In the genomic region with DNA sequence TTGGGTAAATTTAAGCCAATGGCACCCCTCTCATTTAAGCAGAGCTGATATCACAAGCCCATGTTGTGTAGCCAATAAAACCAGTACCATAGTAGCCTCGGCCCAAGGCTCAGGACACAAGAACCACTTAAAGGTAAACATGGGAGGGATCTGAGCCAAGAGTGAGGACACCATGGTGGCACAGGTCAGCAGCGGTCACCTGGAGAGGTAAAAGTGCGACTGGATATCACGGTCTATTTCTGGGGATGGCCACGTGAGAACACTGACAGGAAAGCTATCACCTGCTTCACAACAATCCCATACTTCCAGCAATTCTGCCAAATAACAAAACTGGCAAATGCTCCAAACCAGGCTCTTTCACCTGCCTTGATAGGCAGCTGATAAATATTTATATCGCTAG, we compare ENCODE assay signal across 24 mouse cellular contexts.
"Had no signal": no experiment of that assay in that cellular context is flagged by ENCODE, and none has a peak within 500 bp of the region (broad histone marks: within the 10 kb centered on the region; RNA-seq: fewer than 3 reads in every experiment).

No protein-coding gene starts in this region.

- ATAC-seq: hindbrain, postnatal 0 days; intestine, embryonic 16.5 days had no signal

- H3K4me1 ChIP-seq: hindbrain, embryonic 15.5 days; kidney, embryonic 15.5 days; limb, embryonic 15.5 days had no signal

- H3K27ac ChIP-seq: hindbrain, embryonic 13.5 days; hindbrain, embryonic 15.5 days; kidney, embryonic 15.5 days; kidney, postnatal 0 days; limb, embryonic 13.5 days; limb, embryonic 15.5 days; liver, embryonic 13.5 days; liver, embryonic 15.5 days had no signal

- DNase-seq: gastrocnemius, postnatal 10 days; gastrocnemius, postnatal 25 days; heart, postnatal 10 days; heart, postnatal 36 days; kidney, adult 11 months; kidney, adult 2 months; kidney, adult 9 months; kidney, postnatal 14 days; kidney, postnatal 36 days; layer of hippocampus, adult 9-11 months; layer of hippocampus, postnatal 36 days; left cerebral cortex, postnatal 4 days; liver, embryonic 13.5 days; lung, adult 18-20 months had no signal

- H3K4me2 ChIP-seq: heart, embryonic 12.5 days; hindbrain, embryonic 13.5 days; hindbrain, embryonic 15.5 days; kidney, embryonic 15.5 days; limb, embryonic 13.5 days; limb, embryonic 15.5 days; liver, embryonic 13.5 days; liver, embryonic 15.5 days had no signal

- H3K36me3 ChIP-seq: heart, embryonic 12.5 days; hindbrain, embryonic 13.5 days; hindbrain, embryonic 15.5 days; kidney, embryonic 15.5 days; limb, embryonic 13.5 days; limb, embryonic 15.5 days; liver, embryonic 13.5 days; liver, embryonic 15.5 days had no signal

- H3K9me3 ChIP-seq: heart, embryonic 12.5 days; hindbrain, embryonic 13.5 days; hindbrain, embryonic 15.5 days; kidney, embryonic 15.5 days; limb, embryonic 13.5 days; limb, embryonic 15.5 days; liver, embryonic 13.5 days; liver, embryonic 15.5 days had no signal

- H3K9ac ChIP-seq: heart, embryonic 12.5 days; hindbrain, embryonic 13.5 days; hindbrain, embryonic 15.5 days; kidney, embryonic 15.5 days; limb, embryonic 13.5 days; limb, embryonic 15.5 days; liver, embryonic 13.5 days; liver, embryonic 15.5 days had no signal

- H3K27me3 ChIP-seq: heart, embryonic 12.5 days; hindbrain, embryonic 13.5 days; hindbrain, embryonic 15.5 days; kidney, embryonic 15.5 days; limb, embryonic 13.5 days; limb, embryonic 15.5 days; liver, embryonic 13.5 days; liver, embryonic 15.5 days had no signal

- H3K4me3 ChIP-seq: heart, embryonic 12.5 days; hindbrain, embryonic 13.5 days; hindbrain, embryonic 15.5 days; kidney, embryonic 15.5 days; limb, embryonic 13.5 days; limb, embryonic 15.5 days; liver, embryonic 13.5 days; liver, embryonic 15.5 days had no signal
